Mouse (Mus musculus) embryonic fibroblast, embryonic 13.5 days (primary cell): Measurements from ENCODE around the gene Clec2l. TPM values are rescaled to one million over a fixed set of nuclear protein-coding genes. Genes with fewer than 3 reads are reported as not detected.

Experiments used
- H3K27ac ChIP-seq: 2 replicates; pipeline ENCODE4 v1.5.1; 2012; ENCODE audit warnings: low read length, control low read depth, inconsistent platforms; ENCODE audit not compliant: insufficient read depth
- H3K4me1 ChIP-seq: 2 replicates; pipeline ENCODE4 v1.6.1; 2011; ENCODE audit warnings: low read length; ENCODE audit not compliant: control insufficient read depth, insufficient read depth
- H3K4me3 ChIP-seq: 2 replicates; pipeline ENCODE4 v1.5.1; 2011; ENCODE audit warnings: mild to moderate bottlenecking, control low read depth, low read length; ENCODE audit not compliant: insufficient read depth
- CTCF ChIP-seq: IDR thresholded peaks from 2 replicates; pipeline ENCODE4 v1.5.1; 2011; ENCODE audit warnings: mild to moderate bottlenecking, control low read depth, low read length, moderate library complexity, borderline replicate concordance; ENCODE audit not compliant: insufficient read depth
- POLR2A ChIP-seq: IDR thresholded peaks from 2 replicates; pipeline ENCODE4 v1.6.1; 2011; ENCODE audit warnings: low read depth, mild to moderate bottlenecking, control low read depth, low read length, moderate library complexity
- polyA plus RNA-seq: library from polyadenylated mRNA; stranded (reverse); fragments of >200 nt; gene quantifications from 2 replicates; pipeline ENCODE4 v1.2.4, GENCODE M21; 2011; ENCODE audit warnings: low read depth; ENCODE audit not compliant: missing spikeins, insufficient read length

Gene Clec2l
- 0.61 and 0.68 TPM in 2 replicates for polyA plus RNA-seq

- TF ChIP-seq CTCF (no peak), POLR2A (no peak)
- H3K4me3 ChIP-seq = peak within 1 kb of the TSS; percentile 22; the same call in 1 of the 2 replicates
Observed at GRCm38 (mm10) chr6:38662714-38663615, at the start of gene Clec2l. Gene Clec2l (plus strand): TSS chr6:38663069.

GRCm38 (mm10) chr6:38622406-38622805, 40.5 kb upstream of the Clec2l start:
- Histone ChIP-seq H3K4me3 (no peak overlapping the region), H3K4me1 (peaks cover 11% of the 10 kb centered on the region), H3K27ac (no peak overlapping the region)
- TF ChIP-seq CTCF (no peak), POLR2A (no peak)

More at GRCm38 (mm10) chr6:38662714-38663615, at the start of gene Clec2l:
- Histone ChIP-seq H3K4me1 (no peaks in the 10 kb centered on the region), H3K27ac (no peak within 1 kb of the TSS)

- TF ChIP-seq POLR2A (no peak), CTCF (no peak)
- peaks cover 11% of the 10 kb centered on the region for H3K4me1 ChIP-seq
- no peak overlapping the region for H3K27ac ChIP-seq
- no peak overlapping the region for H3K4me3 ChIP-seq
Observed at GRCm38 (mm10) chr6:38623457-38623856, 39.4 kb upstream of the Clec2l start.

- Histone ChIP-seq H3K27ac (no peak overlapping the region), H3K4me1 (peaks cover 11% of the 10 kb centered on the region), H3K4me3 (no peak overlapping the region)
- no peak for TF ChIP-seq POLR2A
- TF ChIP-seq CTCF = no peak
Observed at GRCm38 (mm10) chr6:38624439-38624838, 38.4 kb upstream of the Clec2l start.

GRCm38 (mm10) chr6:38626086-38626485, 36.8 kb upstream of the Clec2l start:
- no peak overlapping the region for H3K4me3 ChIP-seq
- TF ChIP-seq POLR2A (no peak), CTCF (no peak)
- H3K4me1 ChIP-seq = peaks cover 11% of the 10 kb centered on the region
- H3K27ac ChIP-seq = no peak overlapping the region

- no peak overlapping the region for H3K4me3 ChIP-seq
- TF ChIP-seq POLR2A (no peak), CTCF (no peak)
- H3K27ac ChIP-seq = no peak overlapping the region
- peaks cover 11% of the 10 kb centered on the region for H3K4me1 ChIP-seq
Observed at GRCm38 (mm10) chr6:38627081-38627480, 35.8 kb upstream of the Clec2l start.

- H3K27ac ChIP-seq = no peak overlapping the region
- H3K4me1 ChIP-seq = peaks cover 11% of the 10 kb centered on the region
- no peak overlapping the region for H3K4me3 ChIP-seq
- TF ChIP-seq CTCF (no peak), POLR2A (no peak)
Observed at GRCm38 (mm10) chr6:38627486-38627885, 35.4 kb upstream of the Clec2l start.

GRCm38 (mm10) chr6:38629556-38629955, 33.3 kb upstream of the Clec2l start:
- Histone ChIP-seq H3K27ac (no peak overlapping the region), H3K4me1 (peaks cover under 1% of the 10 kb centered on the region; the same call in 1 of the 2 replicates), H3K4me3 (no peak overlapping the region)
- TF ChIP-seq POLR2A (no peak), CTCF (no peak)

- Histone ChIP-seq H3K4me1 (no peaks in the 10 kb centered on the region), H3K4me3 (no peak overlapping the region)
Observed at GRCm38 (mm10) chr6:38632826-38633225, 30.0 kb upstream of the Clec2l start.

GRCm38 (mm10) chr6:38634461-38634860, 28.4 kb upstream of the Clec2l start:
- no peak for TF ChIP-seq POLR2A
- TF ChIP-seq CTCF = no peak
- Histone ChIP-seq H3K4me1 (no peaks in the 10 kb centered on the region), H3K4me3 (no peak overlapping the region), H3K27ac (no peak overlapping the region)

More at GRCm38 (mm10) chr6:38632826-38633225, 30.0 kb upstream of the Clec2l start:
- TF ChIP-seq CTCF = no peak
- TF ChIP-seq POLR2A = no peak
- no peak overlapping the region for H3K27ac ChIP-seq
